Mouse (Mus musculus): Measurements from ENCODE around the gene Tmem178b.

- TF ChIP-seq CTCF (IDR thresholded peaks at IDR 0.05; ENCODE audit: low read depth) (no peak), EP300 (IDR thresholded peaks at IDR 0.05; ENCODE audit: low read depth) (no peak)
Observed at GRCm38 (mm10) chr6:40076670-40077313, 203.7 kb downstream of the Tmem178b start.
